Mouse (Mus musculus): ENCODE data around the gene Acyp1.
"Not testable (repeated sequence)": the region's sequence is repeated elsewhere in the genome, so short reads cannot be mapped to it uniquely, and the experiment has no call there.

The Acyp1 gene

DNA sequence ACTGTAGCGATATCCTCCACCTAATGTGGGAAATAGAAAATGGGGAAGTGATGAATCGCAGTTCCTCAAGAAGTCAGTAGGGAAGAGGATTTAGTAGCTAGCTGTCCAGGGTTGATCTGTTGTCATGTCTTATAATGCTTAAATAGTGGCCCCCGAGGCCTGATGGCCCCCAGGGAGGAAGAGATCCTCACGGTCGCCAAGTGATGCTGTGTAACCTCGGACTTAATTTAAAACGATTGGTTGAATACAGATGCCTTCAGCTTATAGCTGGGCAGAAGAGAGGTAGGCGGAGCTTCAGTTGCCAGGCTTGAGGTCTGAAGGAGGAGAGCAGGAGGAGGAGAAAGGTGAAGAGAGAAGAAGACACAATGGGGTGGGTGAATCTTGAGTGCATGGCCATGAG lies 3.9 kb downstream of the Acyp1 start:
- DNase-seq (ENCODE audit: low spot score in 2 of 2) = no peak

DNA sequence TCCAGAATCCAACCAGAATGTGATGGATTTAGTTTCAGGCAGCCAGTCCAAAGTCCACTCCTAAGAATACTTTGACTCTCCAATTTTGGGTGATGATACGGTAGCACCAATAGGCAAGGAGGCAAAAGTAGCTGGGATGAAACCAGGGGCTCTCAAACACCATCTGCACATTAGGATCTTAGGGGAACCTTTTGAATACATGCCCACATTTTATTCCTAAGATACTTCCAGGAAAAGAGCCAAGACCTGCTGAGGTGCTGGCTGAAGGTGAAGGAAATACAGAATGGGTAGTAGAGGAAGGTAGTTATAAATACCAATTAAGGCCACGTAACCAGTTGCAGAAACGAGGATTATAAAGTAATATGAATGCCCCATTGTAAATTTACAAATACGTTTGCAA lies 6.5 kb downstream of the Acyp1 start:
- DNase-seq (ENCODE audit: low spot score in 2 of 2) = not testable (repeated sequence)

DNA sequence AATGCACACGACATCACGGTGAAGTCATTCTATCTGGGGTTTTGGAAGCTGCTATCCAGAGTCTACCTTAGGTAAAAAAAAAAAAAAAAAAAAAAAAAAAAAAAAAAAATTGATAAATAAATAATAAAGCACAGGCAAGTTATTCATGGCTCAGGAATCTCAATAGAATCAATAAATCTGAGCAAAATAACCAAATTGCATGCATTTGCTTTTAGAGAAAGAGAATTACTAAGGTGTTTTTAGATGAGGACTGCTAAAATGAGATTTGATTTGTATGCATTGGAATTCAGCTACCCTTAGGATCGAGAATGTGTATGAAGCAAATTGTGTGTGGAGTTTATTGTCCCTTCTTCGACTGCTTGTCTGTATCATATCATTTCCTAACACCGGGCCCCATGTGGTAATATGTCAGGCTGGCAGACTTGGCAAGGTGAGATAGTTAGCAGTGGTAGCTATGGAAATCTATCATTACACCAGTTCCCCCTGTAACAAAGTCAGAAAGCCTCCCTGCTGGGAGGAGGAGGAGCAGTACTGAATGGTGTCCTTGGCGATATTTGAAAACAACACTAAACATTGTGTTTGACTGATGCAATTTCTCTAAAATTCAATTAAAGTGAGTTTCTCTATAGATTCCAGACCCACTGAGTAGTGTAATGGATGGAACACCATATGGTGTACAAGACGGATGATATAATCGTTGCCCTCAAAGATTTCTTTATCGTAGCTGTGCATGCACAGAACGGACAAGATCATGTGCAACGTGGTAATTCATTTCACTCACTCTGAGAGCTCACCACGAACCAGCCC lies 7.2 kb downstream of the Acyp1 start:
- no peak for DNase-seq (ENCODE audit: low spot score in 2 of 2)

DNA sequence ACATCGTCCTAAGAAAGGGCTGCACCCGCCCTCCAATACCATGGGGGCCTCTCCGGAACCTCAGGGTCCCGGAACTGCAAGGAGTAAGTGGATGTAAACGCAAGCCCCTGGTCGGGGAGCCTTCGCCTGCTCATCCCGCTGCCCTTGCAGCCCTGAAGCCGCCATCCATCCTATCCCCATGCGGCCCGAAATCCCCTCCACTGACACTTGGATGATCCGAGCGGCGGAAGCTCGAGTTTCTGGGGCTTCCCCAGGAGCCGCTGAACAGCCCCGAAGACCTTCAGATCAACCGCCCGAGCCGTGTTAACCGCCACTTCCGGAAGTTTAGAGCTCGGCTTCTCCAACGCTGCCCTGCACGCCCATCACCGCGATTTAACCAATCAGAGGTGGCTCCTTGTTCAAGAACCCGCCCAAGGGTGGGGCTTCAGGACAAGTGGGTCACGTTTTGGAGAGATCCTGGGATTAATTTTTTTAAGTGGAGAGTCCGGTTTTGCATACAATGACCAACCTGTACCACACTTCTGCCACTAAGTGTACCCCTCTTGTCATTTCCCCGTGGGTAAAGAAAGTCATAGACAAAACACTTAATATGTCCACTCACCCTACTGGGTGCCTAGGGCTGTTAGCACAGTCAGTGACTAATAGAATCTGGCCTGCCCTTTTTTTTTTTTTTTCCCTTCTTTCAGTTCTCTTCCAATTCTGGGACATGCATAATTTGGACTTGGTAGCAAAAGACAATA lies 8.0 kb downstream of the Acyp1 start:
- DNase-seq (ENCODE audit: low spot score in 2 of 2) = peak; percentile 95 to 98

DNA sequence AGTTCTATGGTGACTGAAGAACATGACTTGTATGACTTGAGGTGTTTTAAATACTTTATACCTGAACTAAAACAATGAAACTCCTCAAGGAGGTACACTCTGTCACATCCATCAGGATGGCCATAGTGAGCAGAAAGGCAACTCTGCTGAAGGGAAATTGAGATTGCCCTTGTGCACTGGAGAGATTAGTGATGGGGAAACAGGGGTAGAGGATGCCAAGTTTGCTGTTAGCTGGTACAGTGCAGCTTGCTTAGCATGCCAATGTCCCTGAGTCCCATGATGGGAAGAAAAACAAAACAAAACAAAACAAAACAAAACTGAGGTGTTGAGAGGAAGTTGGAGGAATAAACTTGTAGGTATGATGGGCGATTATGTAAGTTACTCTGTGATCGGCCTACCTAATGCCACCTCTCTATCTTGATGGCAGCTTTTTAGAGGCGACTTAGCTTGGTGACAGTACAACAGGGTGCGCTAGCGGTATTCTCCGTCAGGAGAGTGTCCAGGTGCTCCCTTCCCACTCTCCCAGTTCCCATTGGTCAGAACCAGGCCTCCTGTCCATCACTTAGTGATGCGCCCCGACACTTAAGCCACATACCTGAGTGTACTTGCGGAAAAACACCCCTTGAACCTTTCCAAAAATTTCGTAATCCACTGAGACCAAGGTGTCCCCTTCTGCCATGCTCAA lies 8.7 kb downstream of the Acyp1 start:
- no peak for DNase-seq (ENCODE audit: low spot score in 2 of 2)

DNA sequence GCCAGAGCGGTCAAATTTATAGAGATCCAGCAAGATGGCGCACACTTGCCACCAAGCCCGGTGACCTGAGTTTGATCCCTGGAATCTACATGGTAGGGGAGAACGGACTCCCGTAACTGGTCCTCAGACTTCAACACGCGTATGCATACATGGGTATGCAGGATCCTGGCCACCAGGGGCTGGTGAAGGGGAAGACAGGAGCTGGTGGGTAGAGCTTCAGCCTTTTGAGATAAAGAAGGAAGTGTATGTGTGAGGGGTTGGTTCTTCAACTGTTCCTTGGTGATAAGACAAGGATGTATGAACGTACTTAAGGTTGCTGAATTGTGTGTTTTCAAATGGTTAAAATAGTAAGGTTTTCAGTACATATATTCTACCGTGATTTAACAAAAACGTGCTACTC lies 9.3 kb downstream of the Acyp1 start:
- DNase-seq (ENCODE audit: low spot score in 2 of 2) = peak in 1 of 2 experiments; percentile 35

DNA sequence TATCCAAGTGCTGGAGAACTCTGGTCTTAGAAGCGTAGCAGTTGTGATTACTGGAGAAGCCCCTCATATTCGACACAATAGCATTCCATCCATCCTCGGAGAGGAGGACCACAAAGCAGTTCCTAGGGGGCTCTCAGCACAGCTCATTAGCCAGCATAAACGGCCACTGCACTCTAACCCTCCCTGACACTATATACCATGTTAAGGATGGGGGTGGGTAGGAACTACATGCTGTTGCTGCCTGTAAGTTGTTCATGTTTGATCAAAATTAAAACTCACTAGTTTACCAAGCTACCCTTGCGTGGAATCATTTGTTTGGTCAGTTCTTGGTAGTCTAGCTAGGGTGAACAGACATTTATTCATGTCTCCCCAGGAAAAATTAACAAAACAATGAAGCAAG lies 12.0 kb downstream of the Acyp1 start:
- no peak for DNase-seq (ENCODE audit: low spot score in 2 of 2)

DNA sequence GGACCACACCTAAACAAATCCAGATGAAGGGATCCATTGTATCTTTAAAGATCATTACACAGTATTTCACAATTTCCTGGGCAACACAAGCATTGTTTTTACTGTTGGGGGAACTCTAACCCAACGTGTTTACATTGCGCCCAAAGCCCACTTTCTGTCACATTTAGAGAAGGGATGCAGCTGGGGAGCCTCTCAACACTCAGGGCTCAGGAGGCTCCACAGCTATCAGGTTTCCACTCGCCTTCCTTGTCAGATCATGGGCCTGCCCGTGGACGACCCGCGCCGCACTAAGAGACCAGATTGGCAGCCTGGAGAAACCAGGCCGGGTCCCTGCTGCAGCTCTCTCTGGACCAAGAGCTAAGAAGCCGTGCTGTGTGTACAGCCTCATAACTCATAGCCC lies 14.7 kb downstream of the Acyp1 start:
- no peak for DNase-seq (ENCODE audit: low spot score in 2 of 2)

DNA sequence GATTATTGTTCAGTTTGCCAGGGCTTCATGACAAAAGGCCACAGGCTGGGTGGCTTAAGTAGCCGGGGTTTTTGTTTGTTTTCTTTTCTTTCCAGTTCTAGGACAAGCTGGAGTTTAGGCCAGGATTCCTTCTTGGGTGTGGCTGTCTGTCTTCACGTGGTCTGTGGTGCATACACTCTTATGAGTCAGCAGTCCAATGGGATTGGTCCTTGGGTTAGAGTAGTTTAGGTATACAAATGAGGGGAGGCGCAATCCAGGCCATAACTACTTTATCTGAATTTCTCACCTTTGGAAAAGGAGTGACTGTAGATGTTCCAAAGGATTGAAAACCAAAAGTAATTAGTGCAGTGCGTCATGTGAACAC lies 16.4 kb downstream of the Acyp1 start:
- no peak for DNase-seq (ENCODE audit: low spot score in 2 of 2)

DNA sequence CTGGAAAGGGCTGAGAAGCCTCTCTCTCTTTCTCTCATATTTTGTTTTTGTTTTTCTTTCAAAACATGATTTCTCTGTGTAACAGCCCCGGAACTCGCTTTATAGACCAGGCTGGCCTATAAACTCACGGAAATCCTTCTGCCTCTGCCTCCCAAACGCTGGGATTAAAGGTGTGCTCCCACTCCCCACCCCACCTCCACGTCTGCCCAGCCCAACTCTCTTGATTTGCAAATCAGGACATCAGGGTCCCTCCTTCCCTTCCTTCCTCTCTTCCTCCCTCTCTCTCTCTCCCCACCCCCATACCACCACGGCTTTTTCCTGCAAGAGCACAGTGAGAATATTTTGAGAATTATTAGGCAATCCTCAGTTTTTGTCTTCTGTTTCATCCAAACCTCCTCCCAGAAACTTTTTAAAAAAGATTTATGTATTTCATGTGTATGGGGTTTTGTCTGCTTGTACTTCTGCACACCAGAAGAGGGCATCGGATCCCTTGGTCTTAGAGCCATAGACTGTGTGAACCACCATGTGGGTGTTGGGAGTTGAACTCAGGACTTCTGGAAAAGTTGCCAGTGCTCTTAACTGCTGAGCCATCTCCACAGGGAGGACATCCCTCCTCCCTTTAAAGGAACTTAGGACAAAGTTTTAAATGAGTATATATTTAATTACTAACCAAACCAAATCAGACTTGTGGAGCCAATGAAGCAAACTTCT lies 17.0 kb downstream of the Acyp1 start:
- DNase-seq (ENCODE audit: low spot score in 2 of 2) = no peak

DNA sequence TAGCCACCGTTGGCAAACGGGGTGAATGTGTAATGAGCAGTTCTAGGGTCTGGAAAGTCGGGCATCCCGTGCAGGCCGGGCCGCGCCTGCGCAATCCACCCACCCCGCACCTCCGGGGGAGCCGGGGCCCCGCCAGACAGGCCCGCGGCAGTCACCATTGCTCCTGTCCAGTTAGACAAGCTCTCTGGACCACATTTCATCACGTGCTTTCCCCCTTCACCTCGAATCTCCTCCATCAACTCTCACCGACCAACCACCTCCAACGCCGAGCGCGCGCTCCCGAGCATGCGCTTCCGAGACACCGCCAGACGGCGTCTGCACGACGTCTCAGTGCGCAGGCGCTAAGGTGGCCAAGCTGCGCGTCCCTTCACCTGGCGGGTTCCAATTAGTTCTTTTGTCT lies 17.9 kb downstream of the Acyp1 start, which contains the start of gene Mlh3:
Gene Mlh3, minus strand, starts transcription at position 281 of the 400 bp plus-strand sequence.
- DNase-seq (ENCODE audit: low spot score in 2 of 2) = peak; percentile 69 to 88

DNA sequence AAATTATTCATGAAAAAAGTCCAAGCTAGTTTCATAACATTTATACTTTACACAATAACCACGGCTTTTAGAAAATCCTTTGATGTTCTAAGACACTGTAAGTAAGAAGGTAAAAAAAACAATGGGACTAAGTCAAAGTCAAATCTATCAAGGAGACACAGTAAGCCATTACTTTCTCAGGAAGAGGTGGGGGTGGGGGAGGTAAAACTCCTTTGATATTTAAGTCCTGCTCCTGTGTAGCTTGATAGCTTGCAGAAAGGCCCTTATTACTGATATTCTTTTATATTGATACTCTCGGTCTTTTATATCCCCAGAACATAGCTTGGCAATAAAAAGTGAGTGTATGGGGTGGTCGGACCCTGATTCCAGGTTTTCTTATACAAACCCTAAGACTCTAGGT lies 18.4 kb downstream of the Acyp1 start:
- no peak for DNase-seq (ENCODE audit: low spot score in 2 of 2)

DNA sequence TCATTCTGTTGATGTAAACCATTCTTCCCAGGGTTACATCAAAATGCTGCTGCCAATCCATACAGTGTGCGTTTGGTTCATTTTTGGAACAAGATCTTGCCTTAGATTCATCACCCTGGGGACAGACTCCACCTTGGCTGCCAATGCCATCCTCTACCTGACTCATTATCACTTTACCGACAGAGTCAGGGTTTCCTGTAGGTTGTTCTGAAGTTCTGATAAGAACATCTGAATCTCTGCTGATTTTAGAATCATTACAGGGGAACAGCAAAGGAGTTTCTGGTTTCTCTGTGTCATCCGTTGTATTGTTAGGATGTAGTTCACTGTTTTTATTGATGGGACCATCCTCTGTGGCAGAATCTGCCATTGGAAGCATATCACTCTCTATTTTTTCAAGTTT lies 22.0 kb downstream of the Acyp1 start:
- no peak for DNase-seq (ENCODE audit: low spot score in 2 of 2)

DNA sequence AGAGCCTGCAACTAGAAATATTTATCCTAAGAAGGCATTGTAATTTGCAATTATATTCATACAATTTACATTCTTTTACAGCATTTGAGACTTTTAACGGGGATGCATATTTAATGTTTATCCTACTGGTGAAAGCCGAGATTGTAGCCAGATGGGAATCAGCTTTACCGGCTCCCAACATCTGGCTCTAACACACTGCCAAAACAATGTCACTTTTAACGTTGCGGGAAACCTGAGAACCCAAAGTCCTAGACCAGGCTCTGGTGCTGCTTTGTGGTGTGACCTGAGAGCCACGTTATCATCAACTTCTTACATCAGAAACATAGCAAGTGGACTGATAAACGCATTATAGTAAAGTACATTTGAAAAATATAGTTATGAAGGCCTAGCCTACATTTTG lies 23.3 kb downstream of the Acyp1 start:
- DNase-seq (ENCODE audit: low spot score in 2 of 2) = no peak

DNA sequence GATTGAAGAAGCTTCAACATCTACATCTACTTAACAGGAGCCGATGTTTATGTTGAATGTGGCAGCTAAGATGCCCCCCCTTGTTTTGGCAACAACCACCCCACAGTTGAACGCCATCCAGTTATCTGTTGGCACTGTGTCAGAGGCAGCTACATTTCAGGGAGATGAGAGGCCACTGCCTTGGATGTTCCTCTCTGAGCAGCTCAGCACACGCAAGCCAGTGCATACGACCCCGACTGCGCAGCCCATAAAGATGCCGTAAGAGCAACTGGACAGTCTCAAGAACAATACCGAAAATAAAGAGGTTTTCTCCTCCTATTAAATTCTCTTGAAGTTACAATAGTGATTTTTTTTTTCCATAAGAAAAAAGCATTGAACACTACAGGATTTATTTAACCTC lies 23.7 kb downstream of the Acyp1 start:
- no peak for DNase-seq (ENCODE audit: low spot score in 2 of 2)

DNA sequence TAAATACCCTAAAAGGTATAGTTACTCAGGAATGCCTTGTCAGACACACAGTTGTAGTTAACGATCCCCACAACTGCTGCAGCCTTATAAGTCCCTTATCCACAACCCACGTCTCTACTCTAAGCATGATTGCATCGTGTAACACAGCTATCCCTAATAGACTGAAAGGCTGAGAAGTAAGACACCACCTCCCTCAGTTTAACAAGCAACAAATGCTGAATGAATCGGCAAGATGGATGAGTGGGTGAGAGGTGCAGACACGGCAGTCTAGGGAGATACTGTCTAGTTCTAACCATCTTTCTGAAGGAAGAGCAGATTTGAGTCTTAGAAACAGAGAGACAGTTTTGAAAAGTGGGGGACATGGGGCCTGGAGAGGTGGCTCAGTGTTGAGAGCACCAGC lies 25.0 kb downstream of the Acyp1 start:
- no peak for DNase-seq (ENCODE audit: low spot score in 2 of 2)

DNA sequence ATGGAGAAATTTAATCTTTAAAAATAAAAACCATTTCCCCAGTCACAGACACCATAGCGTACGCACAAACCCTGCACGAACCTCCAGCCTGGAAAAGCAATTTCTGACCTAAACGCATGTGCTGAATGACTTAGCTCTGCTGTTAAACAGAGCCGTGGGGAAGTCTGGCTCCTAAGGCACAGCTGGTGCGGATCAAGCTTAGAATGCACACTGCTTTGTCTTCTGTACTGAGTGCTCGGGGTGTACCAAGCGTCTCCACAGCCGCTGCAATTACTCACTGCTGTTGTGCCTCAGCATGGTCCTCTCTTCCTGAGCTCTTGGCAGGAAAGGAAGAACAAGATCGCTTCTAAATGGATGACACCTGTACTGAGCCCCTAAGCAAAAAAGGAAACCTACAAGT lies 25.7 kb downstream of the Acyp1 start:
- DNase-seq (ENCODE audit: low spot score in 2 of 2) = no peak

DNA sequence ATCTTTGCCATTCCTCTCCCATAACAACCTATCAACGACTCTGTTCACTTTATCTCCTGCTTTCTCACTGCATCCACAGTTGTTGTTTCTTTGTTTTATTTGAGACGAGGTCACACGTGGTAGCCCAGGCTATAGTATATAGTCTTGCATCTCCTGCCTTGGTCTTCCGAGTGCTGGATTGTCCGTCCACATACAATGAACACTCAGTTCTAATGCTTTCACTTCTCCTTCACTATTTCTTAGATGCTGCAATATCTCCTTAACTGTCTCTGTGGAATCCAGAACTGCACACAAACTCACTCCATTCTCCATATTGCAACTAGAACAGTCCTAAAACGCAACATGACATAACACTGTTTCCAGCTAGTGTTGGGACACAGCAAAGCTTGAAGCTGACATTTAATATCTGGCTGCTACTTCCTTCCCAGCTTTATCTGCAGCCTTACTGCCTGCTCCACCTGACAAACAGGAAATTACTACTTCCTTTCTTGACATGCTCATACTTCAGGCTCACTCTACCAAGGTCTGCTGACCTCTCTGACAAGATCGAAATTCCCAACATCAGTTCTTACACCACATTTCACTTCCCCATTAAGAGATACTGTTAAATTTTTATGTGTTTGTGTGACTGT lies 31.1 kb downstream of the Acyp1 start:
- no peak for DNase-seq (ENCODE audit: low spot score in 2 of 2)

DNA sequence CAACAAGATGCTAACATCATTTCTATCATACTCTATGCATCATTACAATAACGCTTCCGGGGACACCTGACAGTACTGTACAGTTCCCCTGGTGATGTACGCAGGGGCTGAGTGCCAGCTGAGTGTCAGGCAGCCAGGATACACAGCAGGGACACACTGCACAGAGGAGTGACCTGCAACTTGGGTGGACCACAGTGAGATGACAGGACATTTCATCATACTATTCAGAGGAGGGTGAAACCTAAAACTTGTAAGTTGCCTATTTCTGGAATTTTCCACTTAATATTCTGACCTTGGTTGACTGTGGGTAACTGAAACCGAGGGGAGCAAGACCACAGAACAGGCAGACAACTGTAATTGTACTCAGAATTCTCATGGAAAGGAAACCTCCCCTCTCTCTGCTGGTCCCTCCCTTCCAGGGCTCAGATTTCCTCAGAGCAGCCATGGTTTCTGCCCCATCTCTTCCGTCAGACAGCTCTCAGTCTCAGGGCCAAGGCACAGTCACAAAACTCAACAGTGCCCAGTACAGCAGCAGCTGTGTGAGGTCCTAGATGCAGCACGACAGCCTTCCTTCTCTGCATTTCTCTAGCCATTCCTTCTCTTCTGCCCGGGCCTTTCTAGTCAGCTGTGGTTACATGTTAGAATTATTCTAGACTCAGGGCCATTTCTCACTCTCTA lies 32.0 kb downstream of the Acyp1 start:
- DNase-seq (ENCODE audit: low spot score in 2 of 2) = no peak

DNA sequence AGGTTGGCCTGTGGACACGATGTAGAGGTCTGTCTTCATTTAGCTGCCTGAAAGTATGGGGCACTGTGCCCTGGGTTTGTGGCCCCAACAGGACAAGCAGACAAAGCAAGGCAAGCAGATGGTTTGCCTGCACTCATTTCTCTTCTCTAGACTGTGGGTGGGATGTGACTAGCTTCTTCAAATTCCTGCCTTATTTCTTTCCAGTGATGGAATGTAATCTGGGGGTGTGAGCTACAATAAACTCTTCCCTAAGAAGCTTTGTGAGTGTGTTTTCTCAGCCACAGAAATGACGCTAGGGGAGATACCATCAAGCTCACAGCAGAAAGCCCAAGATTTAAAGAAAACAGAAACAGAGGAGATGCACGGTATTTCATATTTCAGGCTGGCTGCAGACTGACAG lies 36.2 kb downstream of the Acyp1 start:
- DNase-seq (ENCODE audit: low spot score in 2 of 2) = no peak

DNA sequence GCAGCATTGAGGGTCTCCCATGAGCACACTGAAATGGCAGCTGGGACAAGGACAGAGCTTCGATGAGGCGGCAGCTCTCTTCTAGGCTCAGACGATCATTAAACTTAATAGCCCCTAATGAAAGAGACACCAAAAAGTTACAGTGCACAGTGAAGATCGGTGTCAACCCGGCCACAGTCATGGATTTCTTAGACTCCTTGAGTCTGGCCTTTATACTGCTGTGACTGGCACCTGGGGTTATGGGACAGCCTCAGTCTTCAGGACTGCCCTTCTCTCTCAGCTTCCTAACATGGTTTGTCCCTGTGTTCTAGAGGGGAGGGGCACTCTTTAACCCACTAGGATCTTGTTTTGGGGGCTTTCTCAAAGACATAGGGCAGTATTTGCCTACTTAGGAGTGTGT lies 50.7 kb downstream of the Acyp1 start:
- DNase-seq (ENCODE audit: low spot score in 2 of 2) = no peak
